Mouse (Mus musculus) lung, adult 2 months (tissue): ENCODE results near the gene Fhl2. TPM values are rescaled to one million over a fixed set of nuclear protein-coding genes. Genes with fewer than 3 reads are reported as not detected.
"Not testable (repeated sequence)": the region's sequence is repeated elsewhere in the genome, so short reads cannot be mapped to it uniquely, and the experiment has no call there.

ENCODE experiments used
- DNase-seq: peaks from one replicate; pipeline ENCODE4 v3.0.0; 2022
- H3K4me1 ChIP-seq: fragments of 200-500 bp; 2 replicates; pipeline ENCODE4 v1.6.1; 2011; ENCODE audit warnings: low read length; ENCODE audit not compliant: control insufficient read depth, insufficient read depth
- H3K4me3 ChIP-seq: fragments of 200-500 bp; replicated peaks from 2 replicates; pipeline ENCODE3; 2011; ENCODE audit warnings: low read depth, mild to moderate bottlenecking, control low read depth, low read length; ENCODE audit errors: extremely low read depth
- CTCF ChIP-seq: fragments of 200-500 bp; IDR thresholded peaks from 2 replicates; pipeline ENCODE4 v1.5.1; 2011; ENCODE audit warnings: mild to moderate bottlenecking, low read length, control low read depth; ENCODE audit not compliant: insufficient read depth
- POLR2A ChIP-seq: fragments of 200-500 bp; IDR thresholded peaks from 2 replicates; pipeline ENCODE4 v1.6.1; 2011; ENCODE audit warnings: low read depth, mild to moderate bottlenecking, control low read depth, low read length, borderline replicate concordance; ENCODE audit errors: extremely low read depth
- WGBS: fragments of 180-500 bp; shearing (Covaris S2); methylation state at CpG from one replicate; pipeline ENCODE4 v1.1.7; 2018; 5-methylcytosine and 5-hydroxymethylcytosine counted together
- polyA plus RNA-seq: library from polyadenylated mRNA; depleted of rRNA; stranded (reverse); fragments of >200 nt; gene quantifications from 2 replicates; pipeline ENCODE4 v1.2.3, GENCODE M21; 2012

Gene Fhl2
- polyA plus RNA-seq, 1 experiment: 13.9 TPM

DNA sequence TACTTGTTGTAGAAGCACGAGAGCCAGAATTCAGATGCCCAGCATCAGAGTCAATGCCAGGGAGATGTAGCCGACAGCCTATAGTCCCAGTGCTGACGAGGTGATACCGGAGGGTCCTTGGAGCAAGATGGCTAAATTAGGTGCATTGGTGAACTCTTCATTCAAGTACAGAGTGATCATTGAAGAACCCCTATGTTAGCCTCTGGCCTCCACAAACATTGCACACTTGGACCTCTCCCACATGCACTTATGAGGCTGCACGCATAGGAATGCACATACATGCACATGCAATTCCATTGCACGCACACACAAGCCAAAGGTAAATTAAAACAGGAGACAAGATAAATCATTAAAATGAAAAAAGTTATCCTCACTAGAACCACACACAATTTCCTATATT lies 3.4 kb downstream of the Fhl2 start:
- 94% methylated on average over 6 of the region's 6 CpGs for WGBS
- no peaks in the 10 kb centered on the region for H3K4me1 ChIP-seq
- DNase-seq: no peak

GRCm38 (mm10) chr1:43192471-43192870 lies 4.3 kb downstream of the Fhl2 start:
- Histone ChIP-seq H3K4me1 (no peaks in the 10 kb centered on the region), H3K4me3 (no peak overlapping the region)
- DNase-seq: no peak
- no peak for TF ChIP-seq CTCF
- TF ChIP-seq POLR2A: no peak
- WGBS: 77% methylated on average over 10 of the region's 10 CpGs

More for the DNA sequence above, 3.4 kb downstream of the Fhl2 start:
- H3K4me3 ChIP-seq: no peak overlapping the region
- no peak for TF ChIP-seq POLR2A
- no peak for TF ChIP-seq CTCF

DNA sequence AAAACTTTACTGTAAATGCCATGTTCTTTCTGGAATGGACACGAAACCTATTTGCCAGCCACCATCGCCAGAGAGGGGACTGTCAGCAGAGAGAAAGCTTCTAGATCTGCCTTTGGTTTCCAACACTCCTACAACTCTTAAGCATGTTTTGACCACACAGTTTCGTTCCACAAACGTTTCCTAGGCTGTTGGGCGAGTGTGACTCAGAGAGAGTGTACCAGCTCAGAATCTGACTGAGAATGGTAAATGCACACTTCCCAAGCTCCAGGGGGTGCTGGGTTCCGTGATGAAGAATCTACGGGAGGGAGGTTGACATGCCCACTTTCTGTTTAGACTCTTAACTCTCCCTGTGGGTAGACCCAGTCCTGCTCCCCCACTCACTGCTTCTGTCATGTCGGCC lies 5.7 kb downstream of the Fhl2 start:
- no peak for DNase-seq
- Histone ChIP-seq H3K4me3 (no peak overlapping the region), H3K4me1 (no peaks in the 10 kb centered on the region)
- WGBS: 82% methylated on average over 8 of the region's 8 CpGs
- TF ChIP-seq POLR2A: no peak
- TF ChIP-seq CTCF: no peak

DNA sequence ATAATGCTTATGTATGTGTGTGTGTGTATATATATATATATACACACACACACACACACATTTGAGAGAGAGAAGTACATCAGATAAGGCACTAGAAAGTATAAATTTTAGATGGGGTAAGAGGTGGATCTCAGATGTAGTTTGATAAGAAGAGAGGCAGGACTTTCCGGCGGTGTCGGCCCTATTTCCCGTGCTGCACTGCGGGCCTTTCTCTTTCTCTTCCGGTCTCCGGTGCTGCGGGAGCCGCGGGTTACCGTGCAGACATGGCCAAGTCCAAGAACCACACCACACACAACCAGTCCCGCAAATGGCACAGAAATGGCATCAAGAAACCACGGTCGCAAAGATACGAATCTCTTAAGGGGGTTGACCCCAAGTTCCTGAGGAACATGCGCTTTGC lies 7.9 kb downstream of the Fhl2 start:
- not testable (repeated sequence) for H3K4me3 ChIP-seq, H3K4me1 ChIP-seq, DNase-seq
- WGBS: 95% methylated on average over 11 of the region's 16 CpGs

DNA sequence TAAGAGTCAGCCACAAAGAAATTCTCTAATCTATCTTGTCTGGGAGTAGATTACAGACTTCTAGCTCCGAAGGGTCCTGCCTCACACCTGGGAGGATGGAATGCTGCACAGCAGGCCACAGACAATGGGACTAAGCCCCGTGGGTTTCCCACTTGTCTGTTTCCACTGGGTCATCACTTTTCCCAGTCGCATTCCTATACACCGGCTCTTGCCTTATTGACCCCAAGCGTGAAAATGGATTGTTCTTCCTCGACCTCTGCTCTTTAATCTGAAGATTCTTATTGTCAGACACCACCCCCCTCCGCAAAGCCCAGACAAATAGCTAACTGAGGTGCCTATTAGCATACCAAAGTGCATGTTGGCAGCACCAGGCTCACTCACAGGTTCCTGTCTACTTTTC lies 10.4 kb downstream of the Fhl2 start:
- WGBS: 45% methylated on average over 7 of the region's 7 CpGs
- Histone ChIP-seq H3K4me1 (no peaks in the 10 kb centered on the region), H3K4me3 (no peak overlapping the region)
- TF ChIP-seq POLR2A (no peak), CTCF (no peak)
- DNase-seq: no peak

GRCm38 (mm10) chr1:43180912-43181311 lies 15.9 kb downstream of the Fhl2 start:
- no peak overlapping the region for H3K4me3 ChIP-seq
- TF ChIP-seq POLR2A (no peak), CTCF (no peak)
- 51% methylated on average over 6 of the region's 6 CpGs for WGBS
- H3K4me1 ChIP-seq: no peaks in the 10 kb centered on the region
- no peak for DNase-seq

- H3K4me1 ChIP-seq: no peaks in the 10 kb centered on the region
- no peak for DNase-seq
- H3K4me3 ChIP-seq: no peak overlapping the region
- no peak for TF ChIP-seq POLR2A
- TF ChIP-seq CTCF: no peak
- WGBS: 75% methylated on average over 1 of the region's 1 CpGs
These were observed 18.0 kb downstream of the Fhl2 start for GRCm38 (mm10) chr1:43178780-43179179.

GRCm38 (mm10) chr1:43178378-43178777 lies 18.4 kb downstream of the Fhl2 start:
- TF ChIP-seq POLR2A (no peak), CTCF (no peak)
- Histone ChIP-seq H3K4me1 (no peaks in the 10 kb centered on the region), H3K4me3 (no peak overlapping the region)
- WGBS: 78% methylated on average over 6 of the region's 6 CpGs
- no peak for DNase-seq

DNA sequence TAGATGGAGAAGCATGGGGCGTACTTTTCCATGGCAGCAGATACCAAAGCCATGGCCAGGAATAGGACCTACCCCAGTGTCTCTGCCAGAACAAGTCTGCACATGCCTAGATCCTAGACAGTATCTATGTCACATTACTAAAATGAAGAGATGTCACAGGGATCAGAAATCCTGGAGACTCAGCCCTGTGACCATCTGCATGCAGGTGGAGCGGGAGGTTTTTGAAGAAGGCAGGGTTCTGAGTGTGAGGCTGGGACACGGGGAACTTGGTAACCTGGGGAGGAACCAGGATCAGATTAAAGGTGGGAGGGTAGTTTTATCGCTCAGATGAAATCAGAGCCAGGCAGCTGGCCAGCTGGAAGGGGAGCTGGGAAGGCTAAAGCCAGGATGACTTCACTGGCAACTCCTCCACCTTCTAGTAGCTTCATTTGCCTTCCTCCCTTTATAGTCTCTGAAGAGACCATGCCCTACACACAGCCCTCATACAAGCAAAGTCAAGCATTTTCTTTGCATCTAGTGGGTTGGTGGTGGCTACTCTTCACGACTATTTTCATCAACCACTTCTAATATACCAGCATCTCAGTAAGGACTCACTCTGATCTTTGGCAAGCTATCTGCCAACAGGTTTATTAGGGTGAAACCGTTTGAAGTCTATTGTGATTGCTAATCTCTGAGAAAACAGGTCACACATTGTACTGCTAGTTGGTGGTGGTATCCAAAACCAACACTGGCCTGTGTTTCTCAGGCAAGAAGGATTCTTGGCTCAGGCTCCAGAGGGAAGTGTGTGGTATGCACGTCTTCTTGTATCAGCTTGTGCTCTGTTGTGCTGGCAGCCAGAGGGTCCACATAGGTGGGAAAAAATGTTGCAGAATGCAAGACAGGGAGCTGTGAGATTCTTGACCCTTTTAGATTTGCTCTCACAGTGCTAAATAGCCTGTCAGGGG lies 23.2 kb downstream of the Fhl2 start:
- DNase-seq: no peak

GRCm38 (mm10) chr1:43171816-43172215 lies 25.0 kb downstream of the Fhl2 start:
- no peak for TF ChIP-seq CTCF
- TF ChIP-seq POLR2A: no peak
- WGBS: 84% methylated on average over 6 of the region's 6 CpGs
- Histone ChIP-seq H3K4me3 (no peak overlapping the region), H3K4me1 (no peaks in the 10 kb centered on the region)
- no peak for DNase-seq

More for the DNA sequence above, 23.2 kb downstream of the Fhl2 start:
- whole genome bisulfite sequencing: 69% methylated on average over 7 of the region's 7 CpGs
- TF ChIP-seq POLR2A (no peak), CTCF (no peak)
- Histone ChIP-seq H3K4me3 (no peak overlapping the region), H3K4me1 (no peaks in the 10 kb centered on the region)
